Mouse (Mus musculus) heart, embryonic 14.5 days (tissue): ENCODE results near the gene Irak2. TPM values are rescaled to one million over a fixed set of nuclear protein-coding genes. Genes with fewer than 3 reads are reported as not detected.

ENCODE experiments used
- ATAC-seq: fragments of 200-750 bp; cut with Nextera tagmentation; 2 replicates; pipeline ENCODE4 v1.8.0; 2017; ENCODE audit warnings: low read depth, moderate TSS enrichment; ENCODE audit not compliant: insufficient number of reproducible peaks, insufficient read depth, low FRiP score
- H3K27ac ChIP-seq, 2 experiments: fragments of 200-500 bp in 1 of 2; fragments of 300-500 bp in 1 of 2; sonication (generic) in 1 of 2; replicated peaks in 1 of 2; 2 replicates each; pipeline ENCODE4 v1.5.1; 2012 to 2014; ENCODE audit warnings: low read depth in 2 of 2, low read length in 2 of 2, control low read depth in 1 of 2, mild to moderate bottlenecking in 1 of 2, mixed read lengths in 1 of 2; ENCODE audit not compliant: control insufficient read depth in 1 of 2, insufficient read depth in 1 of 2
- H3K27me3 ChIP-seq: fragments of 300-500 bp; sonication (generic); 2 replicates; pipeline ENCODE4 v1.6.1; 2014; ENCODE audit warnings: mild to moderate bottlenecking, low read length, control low read depth; ENCODE audit not compliant: control insufficient read depth, insufficient read depth
- H3K36me3 ChIP-seq: fragments of 300-500 bp; sonication (generic); 2 replicates; pipeline ENCODE4 v1.6.1; 2014; ENCODE audit warnings: mild to moderate bottlenecking, control low read depth, low read length, mixed read lengths; ENCODE audit not compliant: control insufficient read depth, insufficient read depth
- H3K4me1 ChIP-seq, 2 experiments: fragments of 200-500 bp in 1 of 2; fragments of 300-500 bp in 1 of 2; sonication (generic) in 1 of 2; 2 replicates each; pipeline ENCODE4 v1.6.1; 2012 to 2014; ENCODE audit warnings: low read length in 2 of 2, control low read depth in 1 of 2, mixed read lengths in 1 of 2; ENCODE audit not compliant: control insufficient read depth in 2 of 2, insufficient read depth in 2 of 2
- H3K4me2 ChIP-seq: fragments of 300-500 bp; sonication (generic); 2 replicates; pipeline ENCODE4 v1.6.1; 2014; ENCODE audit warnings: mild to moderate bottlenecking, low read length
- H3K4me3 ChIP-seq, 2 experiments: fragments of 200-500 bp in 1 of 2; fragments of 300-500 bp in 1 of 2; sonication (generic) in 1 of 2; 2 replicates each; pipeline ENCODE4 v1.5.1; 2012 to 2014; ENCODE audit warnings: low read length in 2 of 2, mild to moderate bottlenecking in 2 of 2, control low read depth in 1 of 2, low read depth in 1 of 2, moderate library complexity in 1 of 2; ENCODE audit not compliant: control insufficient read depth in 1 of 2, insufficient read depth in 1 of 2
- H3K9ac ChIP-seq: fragments of 300-500 bp; sonication (generic); 2 replicates; pipeline ENCODE4 v1.6.1; 2014; ENCODE audit warnings: mild to moderate bottlenecking, low read length
- H3K9me3 ChIP-seq: fragments of 300-500 bp; sonication (generic); 2 replicates; pipeline ENCODE4 v1.6.1; 2016; ENCODE audit warnings: low read length, control low read depth; ENCODE audit not compliant: control insufficient read depth
- WGBS: fragments of 180-500 bp; shearing (Covaris S2); extraction: QIAGEN DNeasy Blood & Tissue Kit; methylation state at CpG from one replicate; pipeline ENCODE4 v1.1.7; 2014; 5-methylcytosine and 5-hydroxymethylcytosine counted together
- polyA plus RNA-seq: library from polyadenylated mRNA; unstranded; fragments of >200 nt; fragmentation: Nextera tagmentation; extraction: Ambion mirVana; gene quantifications from 2 replicates; pipeline ENCODE4 v1.2.1, GENCODE M21; 2014

Gene Irak2
- polyA plus RNA-seq, 1 experiment from 2014 or later = 3.9 TPM

- no peak overlapping the region for H3K4me2 ChIP-seq
- H3K4me1 ChIP-seq = peaks cover 2 to 3% of the 10 kb centered on the region in 2 experiments; a peak in 2 of 4 replicates
- 75% methylated on average over 8 of the region's 8 CpGs for WGBS
- H3K27me3 ChIP-seq = no peaks in the 10 kb centered on the region
- no peak overlapping the region for H3K4me3 ChIP-seq
- H3K9ac ChIP-seq = no peak overlapping the region
- ATAC-seq = no peak
- H3K9me3 ChIP-seq = no peaks in the 10 kb centered on the region
- no peak overlapping the region for H3K27ac ChIP-seq
- no peaks in the 10 kb centered on the region for H3K36me3 ChIP-seq
Measured at GRCm38 (mm10) chr6:113642605-113643004, 4.3 kb downstream of the Irak2 start.

GRCm38 (mm10) chr6:113643021-113643420 lies 4.8 kb downstream of the Irak2 start:
- Histone ChIP-seq H3K4me2 (no peak overlapping the region), H3K27me3 (no peaks in the 10 kb centered on the region), H3K9me3 (no peaks in the 10 kb centered on the region), H3K4me1 (peaks cover 2 to 3% of the 10 kb centered on the region in 2 experiments; a peak in 2 of 4 replicates), H3K9ac (no peak overlapping the region), H3K36me3 (no peaks in the 10 kb centered on the region), H3K27ac (no peak overlapping the region), H3K4me3 (no peak overlapping the region)
- WGBS = 65% methylated on average over 4 of the region's 4 CpGs
- ATAC-seq = no peak

GRCm38 (mm10) chr6:113643967-113644366 lies 5.7 kb downstream of the Irak2 start:
- Histone ChIP-seq H3K4me3 (no peak overlapping the region), H3K27me3 (no peaks in the 10 kb centered on the region), H3K36me3 (no peaks in the 10 kb centered on the region), H3K27ac (peak overlapping the region; percentile 69 to 72; a peak in 3 of 4 replicates), H3K4me2 (no peak overlapping the region), H3K4me1 (peaks cover 2 to 3% of the 10 kb centered on the region in 2 experiments; a peak in 2 of 4 replicates), H3K9ac (no peak overlapping the region), H3K9me3 (no peaks in the 10 kb centered on the region)
- WGBS = 98% methylated on average over 2 of the region's 2 CpGs
- no peak for ATAC-seq

- peaks cover 2 to 3% of the 10 kb centered on the region in 2 experiments; a peak in 2 of 4 replicates for H3K4me1 ChIP-seq
- H3K27me3 ChIP-seq = no peaks in the 10 kb centered on the region
- WGBS = 63% methylated on average over 8 of the region's 8 CpGs
- no peaks in the 10 kb centered on the region for H3K9me3 ChIP-seq
- H3K36me3 ChIP-seq = no peaks in the 10 kb centered on the region
- H3K4me2 ChIP-seq = no peak overlapping the region
- ATAC-seq = peak; percentile 41
- no peak overlapping the region for H3K4me3 ChIP-seq
- H3K9ac ChIP-seq = no peak overlapping the region
- peak overlapping the region; percentile 69 to 72 for H3K27ac ChIP-seq
Measured at GRCm38 (mm10) chr6:113644808-113645207, 6.5 kb downstream of the Irak2 start.

- H3K9ac ChIP-seq = no peak overlapping the region
- H3K27ac ChIP-seq = no peak overlapping the region
- no peaks in the 10 kb centered on the region for H3K36me3 ChIP-seq
- H3K4me3 ChIP-seq = no peak overlapping the region
- H3K9me3 ChIP-seq = no peaks in the 10 kb centered on the region
- no peaks in the 10 kb centered on the region for H3K27me3 ChIP-seq
- H3K4me1 ChIP-seq = peaks cover 2 to 6% of the 10 kb centered on the region in 2 experiments; a peak in 3 of 4 replicates
- no peak overlapping the region for H3K4me2 ChIP-seq
- 82% methylated on average over 7 of the region's 7 CpGs for WGBS
- no peak for ATAC-seq
Measured at GRCm38 (mm10) chr6:113649346-113650196, 11.3 kb downstream of the Irak2 start.

- Histone ChIP-seq H3K36me3 (no peaks in the 10 kb centered on the region), H3K4me1 (peaks cover 2% of the 10 kb centered on the region in 2 experiments; a peak in 1 of 4 replicates), H3K4me3 (no peak overlapping the region), H3K27me3 (no peaks in the 10 kb centered on the region), H3K9me3 (no peaks in the 10 kb centered on the region), H3K9ac (no peak overlapping the region), H3K4me2 (no peak overlapping the region), H3K27ac (no peak overlapping the region)
- ATAC-seq = no peak
- WGBS = 76% methylated on average over 4 of the region's 4 CpGs
Measured at GRCm38 (mm10) chr6:113650197-113650640, 12.0 kb downstream of the Irak2 start.

GRCm38 (mm10) chr6:113651626-113652025 lies 13.4 kb downstream of the Irak2 start:
- Histone ChIP-seq H3K9me3 (no peaks in the 10 kb centered on the region), H3K27me3 (no peaks in the 10 kb centered on the region), H3K36me3 (no peaks in the 10 kb centered on the region), H3K27ac (no peak overlapping the region), H3K4me1 (peaks cover 2% of the 10 kb centered on the region in 2 experiments; a peak in 1 of 4 replicates), H3K4me3 (no peak overlapping the region), H3K9ac (no peak overlapping the region), H3K4me2 (no peak overlapping the region)
- WGBS = 66% methylated on average over 3 of the region's 3 CpGs
- no peak for ATAC-seq
